Mouse (Mus musculus) liver, postnatal 0 days (tissue): ENCODE results near the gene Iqcf1.

ENCODE experiments used
- CTCF ChIP-seq: sonication (generic); IDR thresholded peaks from 2 replicates; pipeline ENCODE4 v1.5.1; 2016; ENCODE audit warnings: antibody characterized with exemption, low read depth
- EP300 ChIP-seq: IDR thresholded peaks from 2 replicates; pipeline ENCODE4 v1.6.1; 2016; ENCODE audit warnings: antibody characterized with exemption, low read depth, mild to moderate bottlenecking

- TF ChIP-seq CTCF (no peak), EP300 (no peak)
Observed at GRCm38 (mm10) chr9:106485076-106485475, 14.7 kb upstream of the Iqcf1 start.
